Comparison of ENCODE assay signal across 29 mouse cellular contexts in the genomic region with DNA sequence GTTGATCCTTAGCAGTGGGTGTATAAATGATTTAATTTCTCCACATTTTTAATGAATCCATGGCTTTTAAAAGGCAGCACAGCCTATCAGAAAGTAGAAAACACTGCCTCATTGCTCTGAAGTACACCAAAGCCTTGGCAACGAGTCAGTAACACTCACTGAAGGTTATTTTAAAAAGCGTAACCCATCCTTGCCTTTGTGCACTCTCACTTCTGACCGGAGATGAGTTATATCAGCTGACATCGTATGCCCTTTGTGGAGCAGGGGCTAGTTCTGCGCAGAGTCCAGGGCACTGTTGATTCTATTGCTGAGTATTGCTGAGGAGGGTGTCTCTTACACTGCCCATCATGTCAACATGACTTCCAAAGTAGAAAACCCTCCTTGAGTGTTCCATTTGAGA. TPM values are rescaled to one million over a fixed set of nuclear protein-coding genes. Genes with fewer than 3 reads are reported as not detected.
DNase-seq lines count a peak whose midpoint lies in the region; ATAC-seq lines count a peak whose summit lies in the region.
"Had no signal": no experiment of that assay in that cellular context is flagged by ENCODE, and none has a peak within 500 bp of the region (broad histone marks: within the 10 kb centered on the region; RNA-seq: fewer than 3 reads in every experiment).

No protein-coding gene starts in this region.

- H3K36me3 ChIP-seq in kidney, embryonic 15.5 days: no peaks in the 10 kb centered on the region
- H3K36me3 ChIP-seq: embryonic facial prominence, embryonic 10.5 days; embryonic facial prominence, embryonic 13.5 days; hindbrain, embryonic 12.5 days; hindbrain, embryonic 15.5 days had no signal

- no peaks in the 10 kb centered on the region for H3K9me3 ChIP-seq in kidney, embryonic 15.5 days (replicated peaks)
- H3K9me3 ChIP-seq: embryonic facial prominence, embryonic 10.5 days; embryonic facial prominence, embryonic 13.5 days; forebrain, embryonic 13.5 days; hindbrain, embryonic 12.5 days; hindbrain, embryonic 15.5 days had no signal

- no peaks in the 10 kb centered on the region for H3K4me1 ChIP-seq in kidney, embryonic 15.5 days
- H3K4me1 ChIP-seq: embryonic facial prominence, embryonic 10.5 days; forebrain, embryonic 13.5 days; hindbrain, embryonic 12.5 days; hindbrain, embryonic 15.5 days had no signal

- H3K4me3 ChIP-seq in kidney, embryonic 15.5 days (replicated peaks): no peak overlapping the region
- H3K4me3 ChIP-seq: embryonic facial prominence, embryonic 10.5 days; embryonic facial prominence, embryonic 13.5 days; erythroblast, embryonic 14.5 days; forebrain, embryonic 13.5 days; gastrocnemius, adult 2 months; hindbrain, embryonic 12.5 days; hindbrain, embryonic 15.5 days had no signal

- H3K27ac ChIP-seq in kidney, embryonic 15.5 days: no peak overlapping the region
- H3K27ac ChIP-seq: embryonic facial prominence, embryonic 10.5 days; embryonic facial prominence, embryonic 13.5 days; forebrain, embryonic 13.5 days; gastrocnemius, adult 2 months; hindbrain, embryonic 12.5 days; hindbrain, embryonic 15.5 days had no signal

- 55% methylated on average over 5 of the region's 5 CpGs for WGBS in kidney, embryonic 15.5 days

- H3K4me2 ChIP-seq in kidney, embryonic 15.5 days: no peak overlapping the region
- H3K4me2 ChIP-seq: embryonic facial prominence, embryonic 13.5 days; forebrain, embryonic 13.5 days; heart, embryonic 11.5 days; hindbrain, embryonic 12.5 days; hindbrain, embryonic 15.5 days had no signal

- ATAC-seq in kidney, embryonic 15.5 days (replicated peaks; ENCODE audit: low FRiP score): 0 out of 2 replicates have a peak, but pooled peaks have one; percentile 29
- ATAC-seq: activated CD4-positive, CD25-positive, alpha-beta regulatory T cell, adult 4 months; CD4-positive, CD25-positive, alpha-beta regulatory T cell, adult 4 months; forebrain, embryonic 13.5 days; forebrain, embryonic 16.5 days; intestine, postnatal 0 days had no signal

- H3K9ac ChIP-seq in kidney, embryonic 15.5 days: no peak overlapping the region
- H3K9ac ChIP-seq: embryonic facial prominence, embryonic 13.5 days; forebrain, embryonic 13.5 days; hindbrain, embryonic 12.5 days; hindbrain, embryonic 15.5 days had no signal

- no peaks in the 10 kb centered on the region for H3K27me3 ChIP-seq in kidney, embryonic 15.5 days
- H3K27me3 ChIP-seq: embryonic facial prominence, embryonic 13.5 days; forebrain, embryonic 13.5 days; hindbrain, embryonic 12.5 days; hindbrain, embryonic 15.5 days had no signal

- DNase-seq in kidney, adult 11 months: no peak
- peak; percentile 14 for DNase-seq in adrenal gland, postnatal 10 days
- DNase-seq in adrenal gland, postnatal 25 days: peak; percentile 1
- DNase-seq in Muller cell, postnatal 12 days (ENCODE audit: inconsistent ontology term): no peak
- DNase-seq in thymus, postnatal 25 days: no peak
- DNase-seq: cerebellum, adult 11-12 months; cerebellum, adult 8-10 months; cerebellum, postnatal 10 days; cerebellum, postnatal 36 days; embryo, embryonic 11 days; gastrocnemius, adult 2 months; gastrocnemius, postnatal 14 days; heart, adult 11 months had no signal

RNA-seq across cellular contexts. Expression of gene Frem3, which starts 18.3 kb away (rescaled TPM):
- 0.19 and 0.22 TPM in 2 replicates for polyA plus RNA-seq in kidney, embryonic 15.5 days (2015; fragmentation: Nextera tagmentation; extraction: Ambion mirVana)
- not detected for total RNA-seq in adrenal gland, postnatal 10 days (2021)
- not detected in 2 replicates for total RNA-seq in adrenal gland, postnatal 25 days (2021)
- total RNA-seq: gastrocnemius, adult 2 months; gastrocnemius, postnatal 14 days; gastrocnemius, postnatal 4 days; heart, adult 8-10 months; hematopoietic stem cell, adult 5-6 weeks had no signal
- polyA plus RNA-seq: activated CD4-positive, CD25-positive, alpha-beta regulatory T cell, adult 4 months; C2C12; CD4-positive, CD25-positive, alpha-beta regulatory T cell, adult 4 months; embryonic facial prominence, embryonic 10.5 days; erythroblast, embryonic 14.5 days; forebrain, embryonic 13.5 days; hindbrain, embryonic 12.5 days had no signal

Comparison
In these comparisons a context has a peak if more than half of its experiments do, and no peak if none do; other contexts are left out.
1. DNase-seq: peak in adrenal gland, postnatal 10 days (single experiment) and adrenal gland, postnatal 25 days (single experiment); none in kidney, adult 11 months (single experiment), Muller cell, postnatal 12 days (single experiment) and thymus, postnatal 25 days (single experiment).